Mouse (Mus musculus) liver, adult 2 months (tissue): ENCODE data around the gene Noa1.

Experiments
- CTCF ChIP-seq: fragments of 200-500 bp; IDR thresholded peaks from 2 replicates; pipeline ENCODE4 v1.5.1; 2011; ENCODE audit warnings: low read depth, low read length, control low read depth
- POLR2A ChIP-seq: fragments of 200-500 bp; IDR thresholded peaks from 2 replicates; pipeline ENCODE4 v1.6.1; 2011; ENCODE audit warnings: low read length, control low read depth; ENCODE audit not compliant: insufficient read depth; ENCODE audit errors: extremely low read depth

- TF ChIP-seq CTCF (no peak), POLR2A (no peak)
Observed at GRCm38 (mm10) chr5:77250083-77250482, 59.8 kb downstream of the Noa1 start.
